Mouse (Mus musculus) layer of hippocampus, postnatal 10 days (tissue): ENCODE results near the gene Smyd3. TPM values are rescaled to one million over a fixed set of nuclear protein-coding genes. Genes with fewer than 3 reads are reported as not detected.
"Not testable (repeated sequence)": the region's sequence is repeated elsewhere in the genome, so short reads cannot be mapped to it uniquely, and the experiment has no call there.

ENCODE experiments used
- DNase-seq, 2 experiments: peaks; one replicate each; pipeline ENCODE4 v3.0.0; 2021; ENCODE audit warnings: low spot score in 2 of 2
- total RNA-seq, 2 experiments: library from RNA; stranded (reverse); gene quantifications; 2 replicates each; pipeline ENCODE4 v1.2.3; 2021

The Smyd3 gene
- total RNA-seq, 2 experiments from 2014 or later, result 21.8 to 26.0 TPM

GRCm38 (mm10) chr1:179176861-179177658, 340.8 kb downstream of the Smyd3 start:
- no peak for DNase-seq

GRCm38 (mm10) chr1:179174241-179174640, 343.6 kb downstream of the Smyd3 start:
- DNase-seq, result no peak

GRCm38 (mm10) chr1:179170555-179170954, 347.3 kb downstream of the Smyd3 start:
- DNase-seq, result no peak

GRCm38 (mm10) chr1:179169749-179170148, 348.1 kb downstream of the Smyd3 start:
- no peak for DNase-seq

GRCm38 (mm10) chr1:179169161-179169560, 348.7 kb downstream of the Smyd3 start:
- DNase-seq, result no peak

- DNase-seq, result not testable (repeated sequence)
These were observed 353.6 kb downstream of the Smyd3 start for GRCm38 (mm10) chr1:179164219-179164618.

GRCm38 (mm10) chr1:179162752-179163151, 355.1 kb downstream of the Smyd3 start:
- not testable (repeated sequence) for DNase-seq

- DNase-seq, result peak in 1 of 2 experiments; percentile 29
These were observed 355.9 kb downstream of the Smyd3 start for GRCm38 (mm10) chr1:179161947-179162346.

- DNase-seq, result no peak
These were observed 357.1 kb downstream of the Smyd3 start for GRCm38 (mm10) chr1:179160697-179161096.

- no peak for DNase-seq
These were observed 365.5 kb downstream of the Smyd3 start for GRCm38 (mm10) chr1:179152376-179152775.

- DNase-seq, result no peak
These were observed 366.6 kb downstream of the Smyd3 start for GRCm38 (mm10) chr1:179151275-179151674.

GRCm38 (mm10) chr1:179149468-179150140, 368.2 kb downstream of the Smyd3 start:
- no peak for DNase-seq

- no peak for DNase-seq
These were observed 371.1 kb downstream of the Smyd3 start for GRCm38 (mm10) chr1:179146730-179147167.

GRCm38 (mm10) chr1:179143154-179143832, 374.5 kb downstream of the Smyd3 start:
- no peak for DNase-seq

- peak; percentile 57 to 61 for DNase-seq
These were observed 375.7 kb downstream of the Smyd3 start for GRCm38 (mm10) chr1:179142177-179142576.

GRCm38 (mm10) chr1:179141071-179141650, 376.7 kb downstream of the Smyd3 start:
- no peak for DNase-seq

GRCm38 (mm10) chr1:179137145-179137477, 380.7 kb downstream of the Smyd3 start:
- DNase-seq, result no peak

GRCm38 (mm10) chr1:179136461-179137144, 381.2 kb downstream of the Smyd3 start:
- peak in 1 of 2 experiments; percentile 26 for DNase-seq

- DNase-seq, result no peak
These were observed 387.8 kb downstream of the Smyd3 start for GRCm38 (mm10) chr1:179129995-179130394.

GRCm38 (mm10) chr1:179126287-179126686, 391.6 kb downstream of the Smyd3 start:
- no peak for DNase-seq
